Mouse (Mus musculus): ENCODE measurements around the gene Praf2.

- TF ChIP-seq GATA1 (IDR thresholded peaks at IDR 0.05; ENCODE audit: low read length) (no peak), TAL1 (IDR thresholded peaks at IDR 0.05; ENCODE audit: low read length) (no peak)
Measured at GRCm38 (mm10) chrX:7775501-7776205, 47.4 kb downstream of the Praf2 start.
